In genomic region chr13:102522080-102522479, GRCm38 (mm10) we compare ENCODE assay signal across 29 mouse cellular contexts.
"Had no signal": no experiment of that assay in that cellular context is flagged by ENCODE, and none has a peak within 500 bp of the region (broad histone marks: within the 10 kb centered on the region; RNA-seq: fewer than 3 reads in every experiment).

No protein-coding gene starts in this region.

- H3K4me1 ChIP-seq: limb, embryonic 15.5 days; liver, embryonic 12.5 days; liver, embryonic 13.5 days; liver, embryonic 15.5 days; lung, embryonic 15.5 days; megakaryocyte, embryonic 14.5 days; midbrain, embryonic 10.5 days; midbrain, embryonic 12.5 days; midbrain, embryonic 13.5 days; midbrain, embryonic 15.5 days; neural tube, embryonic 12.5 days; neural tube, embryonic 13.5 days had no signal

- H3K36me3 ChIP-seq: limb, embryonic 10.5 days; limb, embryonic 12.5 days; limb, embryonic 13.5 days; limb, embryonic 15.5 days; liver, embryonic 12.5 days; liver, embryonic 13.5 days; liver, embryonic 15.5 days; lung, embryonic 15.5 days; midbrain, embryonic 10.5 days; midbrain, embryonic 12.5 days; midbrain, embryonic 13.5 days; midbrain, embryonic 15.5 days; neural tube, embryonic 12.5 days; neural tube, embryonic 13.5 days had no signal

- H3K27ac ChIP-seq: left cerebral cortex, adult 2 months; limb, embryonic 10.5 days; limb, embryonic 12.5 days; limb, embryonic 13.5 days; limb, embryonic 15.5 days; liver, embryonic 12.5 days; liver, embryonic 13.5 days; liver, embryonic 14.5 days; liver, embryonic 15.5 days; lung, embryonic 15.5 days; macrophage; midbrain, embryonic 10.5 days; midbrain, embryonic 12.5 days; midbrain, embryonic 13.5 days; midbrain, embryonic 15.5 days; neural tube, embryonic 12.5 days; neural tube, embryonic 13.5 days had no signal

- H3K4me3 ChIP-seq: left cerebral cortex, adult 2 months; limb, embryonic 10.5 days; limb, embryonic 12.5 days; limb, embryonic 13.5 days; limb, embryonic 15.5 days; liver, embryonic 12.5 days; liver, embryonic 13.5 days; liver, embryonic 15.5 days; lung, embryonic 15.5 days; megakaryocyte, embryonic 14.5 days; midbrain, embryonic 10.5 days; midbrain, embryonic 12.5 days; midbrain, embryonic 13.5 days; midbrain, embryonic 15.5 days; myocyte; neural tube, embryonic 12.5 days; neural tube, embryonic 13.5 days had no signal

- H3K9ac ChIP-seq: limb, embryonic 12.5 days; limb, embryonic 13.5 days; limb, embryonic 15.5 days; liver, embryonic 12.5 days; liver, embryonic 13.5 days; liver, embryonic 14.5 days; liver, embryonic 15.5 days; liver, postnatal 0 days; lung, embryonic 14.5 days; lung, embryonic 15.5 days; midbrain, embryonic 12.5 days; midbrain, embryonic 13.5 days; midbrain, embryonic 15.5 days; neural tube, embryonic 12.5 days; neural tube, embryonic 13.5 days had no signal

- H3K27me3 ChIP-seq: limb, embryonic 13.5 days; limb, embryonic 15.5 days; liver, embryonic 12.5 days; liver, embryonic 13.5 days; liver, embryonic 15.5 days; lung, embryonic 15.5 days; megakaryocyte, embryonic 14.5 days; midbrain, embryonic 12.5 days; midbrain, embryonic 13.5 days; midbrain, embryonic 15.5 days; neural tube, embryonic 12.5 days; neural tube, embryonic 13.5 days had no signal

- H3K4me2 ChIP-seq: limb, embryonic 12.5 days; limb, embryonic 13.5 days; limb, embryonic 15.5 days; liver, embryonic 11.5 days; liver, embryonic 12.5 days; liver, embryonic 13.5 days; liver, embryonic 15.5 days; lung, embryonic 14.5 days; lung, embryonic 15.5 days; midbrain, embryonic 12.5 days; midbrain, embryonic 13.5 days; midbrain, embryonic 15.5 days; neural tube, embryonic 12.5 days; neural tube, embryonic 13.5 days had no signal

- H3K9me3 ChIP-seq: limb, embryonic 10.5 days; limb, embryonic 12.5 days; limb, embryonic 13.5 days; limb, embryonic 15.5 days; liver, embryonic 12.5 days; liver, embryonic 13.5 days; liver, embryonic 15.5 days; lung, embryonic 15.5 days; megakaryocyte, embryonic 14.5 days; midbrain, embryonic 10.5 days; midbrain, embryonic 12.5 days; midbrain, embryonic 13.5 days; midbrain, embryonic 15.5 days; neural tube, embryonic 12.5 days; neural tube, embryonic 13.5 days had no signal

- DNase-seq: left cerebral cortex, postnatal 4 days; liver; liver, embryonic 13.5 days; liver, postnatal 0 days; lung, adult 2 months; lung, embryonic 14.5 days; lung, postnatal 10 days; lung, postnatal 14 days; lung, postnatal 4 days; midbrain, embryonic 14.5 days had no signal

- ATAC-seq: liver, embryonic 12.5 days; liver, postnatal 0 days; midbrain, embryonic 13.5 days; midbrain, embryonic 15.5 days had no signal
